Mouse (Mus musculus) heart, adult 18-20 months (tissue): ENCODE measurements around the gene Fads3. TPM values are rescaled to one million over a fixed set of nuclear protein-coding genes. Genes with fewer than 3 reads are reported as not detected.

Experiments used
- DNase-seq, 2 experiments: peaks; one replicate each; pipeline ENCODE4 v3.0.0; 2021 to 2022; ENCODE audit warnings: mixed read lengths in 1 of 2
- total RNA-seq, 2 experiments: library from RNA; stranded (reverse); gene quantifications; 2 replicates each; pipeline ENCODE4 v1.2.3; 2021

Gene Fads3
- total RNA-seq, 2 experiments from 2014 or later: 31.8 to 34.9 TPM

DNA sequence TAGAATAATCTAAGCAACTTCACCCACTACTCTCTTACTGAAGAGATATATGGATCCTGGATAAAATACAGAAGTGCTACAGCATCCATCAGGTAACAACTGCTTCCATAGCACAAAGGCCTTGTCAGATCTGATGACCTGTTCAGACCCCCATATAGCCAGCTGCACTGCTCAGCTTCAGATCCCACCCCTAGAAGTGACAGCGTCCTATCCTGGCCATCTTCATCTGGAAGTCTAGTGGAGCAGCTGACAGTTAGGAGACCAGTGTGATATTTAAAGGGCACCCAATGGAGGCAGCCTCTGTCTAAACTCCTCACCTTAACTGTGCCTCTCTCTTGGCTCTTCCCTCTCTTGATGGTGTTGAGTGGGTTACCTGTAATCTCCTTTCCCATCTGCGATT lies 67.3 kb downstream of the Fads3 start:
- no peak for DNase-seq

Other genes with a start within 250 kb of the Fads3 start
- not detected for gene Scgb2a2, start 194.0 kb upstream of the Fads3 start, total RNA-seq
- 1 to 10 TPM; 4.2 to 5.7 TPM for gene Incenp, start 142.0 kb upstream of the Fads3 start, total RNA-seq
- gene Fth1, start 61.0 kb upstream of the Fads3 start, total RNA-seq: 1,000 to 10,000 TPM; 2,847 to 3,135 TPM
- gene Best1, start 39.9 kb upstream of the Fads3 start, total RNA-seq: under 1 TPM; 0.12 to 0.13 TPM
- 1 to 10 TPM; 6.6 to 6.8 TPM for gene Rab3il1, start 39.9 kb upstream of the Fads3 start, total RNA-seq
- 1 to 10 TPM; 5.2 to 5.5 TPM for gene Fads2, start 60.2 kb downstream of the Fads3 start, total RNA-seq
- gene Fads1, start 141.3 kb downstream of the Fads3 start, total RNA-seq: 10 to 100 TPM; 23.6 to 26.1 TPM
- 100 to 1,000 TPM; 138 to 161 TPM for gene Tmem258, start 162.4 kb downstream of the Fads3 start, total RNA-seq
- 1 to 10 TPM; 4.7 to 5.2 TPM for gene Fen1, start 162.6 kb downstream of the Fads3 start, total RNA-seq
- 1 to 10 TPM; 4.2 to 6.2 TPM for gene Myrf, start 199.2 kb downstream of the Fads3 start, total RNA-seq